Mouse (Mus musculus) heart, postnatal 0 days (tissue): ENCODE measurements at regions not wholly inside any gene's neighbourhood (a gene's known extent, or its start where the extent isn't known, plus 50 kb on each side); places are given as distances from the start of the nearest gene placed in this dataset.

Experiments used
- ATAC-seq: fragments of 200-750 bp; cut with Nextera tagmentation; 2 replicates; pipeline ENCODE4 v1.8.0; 2017; ENCODE audit warnings: low read depth, moderate number of reproducible peaks, moderate library complexity; ENCODE audit not compliant: insufficient read depth
- DNase-seq: peaks from one replicate; pipeline ENCODE4 v3.0.0-alpha.2; 2016; ENCODE audit warnings: low spot score
- H3K27ac ChIP-seq: fragments of 300-500 bp; sonication (generic); 2 replicates; pipeline ENCODE4 v1.5.1; 2014; ENCODE audit warnings: low read depth, mild to moderate bottlenecking
- H3K27me3 ChIP-seq: fragments of 300-500 bp; sonication (generic); 2 replicates; pipeline ENCODE4 v1.6.1; 2014; ENCODE audit warnings: low read length, mixed read lengths; ENCODE audit not compliant: control insufficient read depth, insufficient read depth
- H3K36me3 ChIP-seq: fragments of 300-500 bp; sonication (generic); replicated peaks from 2 replicates; pipeline ENCODE4 v1.6.1; 2014; ENCODE audit warnings: low read length, mixed read lengths; ENCODE audit not compliant: control insufficient read depth, insufficient read depth
- H3K4me1 ChIP-seq: fragments of 300-500 bp; sonication (generic); 2 replicates; pipeline ENCODE4 v1.6.1; 2014; ENCODE audit warnings: antibody characterized with exemption; ENCODE audit not compliant: control insufficient read depth, insufficient read depth
- H3K4me2 ChIP-seq: fragments of 300-500 bp; sonication (generic); 2 replicates; pipeline ENCODE4 v1.6.1; 2014; ENCODE audit warnings: low read depth, mild to moderate bottlenecking, low read length, moderate library complexity
- H3K4me3 ChIP-seq: fragments of 300-500 bp; sonication (generic); 2 replicates; pipeline ENCODE4 v1.5.1; 2014; ENCODE audit warnings: low read depth, low read length
- H3K9ac ChIP-seq: fragments of 300-500 bp; sonication (generic); replicated peaks from 2 replicates; pipeline ENCODE4 v1.6.1; 2014; ENCODE audit warnings: low read depth, low read length, mixed read lengths
- H3K9me3 ChIP-seq: fragments of 300-500 bp; sonication (generic); replicated peaks from 2 replicates; pipeline ENCODE4 v1.6.1; 2016; ENCODE audit warnings: low read length; ENCODE audit not compliant: control insufficient read depth
- CTCF ChIP-seq: IDR thresholded peaks from 2 replicates; pipeline ENCODE4 v1.5.1; 2016; ENCODE audit warnings: antibody characterized with exemption, control low read depth, low read depth
- EP300 ChIP-seq: IDR thresholded peaks from 2 replicates; pipeline ENCODE4 v1.6.1; 2016; ENCODE audit warnings: antibody characterized with exemption, low read depth
- WGBS: fragments of 180-500 bp; shearing (Covaris S2); extraction: QIAGEN DNeasy Blood & Tissue Kit; methylation state at CpG from one replicate; pipeline ENCODE4 v1.1.7; 2014; 5-methylcytosine and 5-hydroxymethylcytosine counted together

GRCm38 (mm10) chr17:27314821-27315392, 110.6 kb upstream of the Lemd2 start:
- ATAC-seq (no peak), DNase-seq (no peak)
- Histone ChIP-seq H3K9ac (no peak overlapping the region), H3K4me2 (no peak overlapping the region), H3K9me3 (no peaks in the 10 kb centered on the region), H3K4me1 (peaks cover 16% of the 10 kb centered on the region; the same call in 1 of the 2 replicates), H3K4me3 (no peak overlapping the region), H3K27me3 (peaks cover 8% of the 10 kb centered on the region; the same call in 1 of the 2 replicates), H3K27ac (no peak overlapping the region), H3K36me3 (no peaks in the 10 kb centered on the region)
- WGBS: 56% methylated on average over 7 of the region's 7 CpGs
- TF ChIP-seq EP300: no peak
- no peak for TF ChIP-seq CTCF

DNA sequence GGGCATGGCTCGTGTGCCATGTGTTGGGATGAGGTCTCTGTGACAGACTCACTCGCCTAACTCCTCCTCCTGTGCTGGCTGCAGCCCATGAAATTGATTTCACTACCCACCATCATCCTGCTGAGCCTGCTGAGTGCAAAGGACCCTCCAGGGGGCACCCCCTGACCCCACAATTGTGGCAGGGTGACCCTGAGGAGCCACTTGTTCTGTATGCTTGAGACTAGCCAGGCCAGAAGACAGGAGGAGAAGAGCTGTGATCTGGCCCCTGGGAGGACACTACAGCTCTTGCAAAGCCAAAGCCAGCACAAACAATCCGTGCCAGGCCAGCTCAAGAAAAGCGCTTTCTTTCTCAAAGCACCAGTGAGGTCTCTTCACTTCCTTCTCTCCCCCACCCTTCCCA, 104.7 kb upstream of the Lemd2 start:
- H3K4me3 ChIP-seq: no peak overlapping the region
- no peak for ATAC-seq
- WGBS: 44% methylated on average over 4 of the region's 4 CpGs
- H3K9ac ChIP-seq: no peak overlapping the region
- DNase-seq: no peak
- TF ChIP-seq CTCF (no peak), EP300 (no peak)
- H3K4me1 ChIP-seq: no peaks in the 10 kb centered on the region
- no peaks in the 10 kb centered on the region for H3K27me3 ChIP-seq
- no peaks in the 10 kb centered on the region for H3K9me3 ChIP-seq
- H3K4me2 ChIP-seq: no peak overlapping the region
- no peaks in the 10 kb centered on the region for H3K36me3 ChIP-seq
- H3K27ac ChIP-seq: no peak overlapping the region

DNA sequence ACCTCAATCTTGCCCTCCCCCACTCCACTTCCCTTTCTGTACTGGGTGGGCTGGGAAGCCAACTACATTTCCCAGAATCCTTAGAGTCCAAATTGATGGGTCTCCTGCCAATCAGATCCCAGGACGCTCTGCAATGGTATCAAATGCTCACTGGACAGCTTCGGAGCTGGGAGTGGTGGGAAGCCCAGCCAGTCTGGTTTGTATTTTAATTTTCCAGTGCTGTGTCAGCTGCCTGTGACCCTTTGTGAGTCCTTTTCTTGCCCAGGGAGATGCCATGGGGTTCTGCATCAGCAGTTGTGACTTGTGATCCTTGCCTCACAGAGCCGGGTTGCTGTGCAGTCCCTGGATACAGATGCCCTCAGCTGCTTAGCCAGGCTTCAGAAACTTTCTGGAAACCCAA, 100.6 kb upstream of the Lemd2 start:
- Histone ChIP-seq H3K27me3 (0 out of 2 replicates have a peak, but pooled peaks cover 3% of the 10 kb centered on the region), H3K4me1 (no peaks in the 10 kb centered on the region)
- ATAC-seq: no peak

GRCm38 (mm10) chr17:27303633-27304479, 99.6 kb upstream of the Lemd2 start:
- Histone ChIP-seq H3K4me3 (no peak overlapping the region), H3K9ac (no peak overlapping the region), H3K9me3 (no peaks in the 10 kb centered on the region), H3K4me1 (no peaks in the 10 kb centered on the region), H3K27me3 (0 out of 2 replicates have a peak, but pooled peaks cover 3% of the 10 kb centered on the region), H3K36me3 (no peaks in the 10 kb centered on the region), H3K4me2 (no peak overlapping the region), H3K27ac (no peak overlapping the region)
- WGBS: 70% methylated on average over 17 of the region's 17 CpGs
- TF ChIP-seq CTCF: no peak
- no peak for TF ChIP-seq EP300
- ATAC-seq (no peak), DNase-seq (no peak)

More for the DNA sequence above, 100.6 kb upstream of the Lemd2 start:
- H3K4me3 ChIP-seq: no peak overlapping the region
- H3K27ac ChIP-seq: no peak overlapping the region
- no peak overlapping the region for H3K9ac ChIP-seq
- no peak overlapping the region for H3K4me2 ChIP-seq
- H3K36me3 ChIP-seq: no peaks in the 10 kb centered on the region
- 58% methylated on average over 3 of the region's 3 CpGs for WGBS
- DNase-seq: no peak
- no peak for TF ChIP-seq CTCF
- TF ChIP-seq EP300: no peak
- no peaks in the 10 kb centered on the region for H3K9me3 ChIP-seq

DNA sequence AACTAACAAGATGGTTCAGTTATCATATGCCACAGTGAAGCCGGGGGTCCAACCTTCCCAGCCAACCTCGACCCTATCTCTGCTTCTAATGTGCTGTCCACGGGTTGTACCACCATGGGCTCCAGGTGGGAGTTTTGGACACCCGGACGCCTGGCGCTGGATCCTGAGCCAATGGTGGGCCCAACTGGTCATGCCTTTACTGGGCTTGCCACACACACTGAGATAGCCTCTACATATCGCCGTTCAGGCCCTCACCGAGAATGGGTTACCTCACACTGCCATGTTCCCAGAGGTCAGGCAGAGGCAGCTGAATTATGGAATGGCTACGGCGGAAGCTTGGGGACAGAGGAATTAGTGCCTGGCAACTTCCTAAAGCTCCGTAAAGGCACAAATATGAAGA, 98.8 kb upstream of the Lemd2 start:
- DNase-seq (no peak), ATAC-seq (no peak)
- Histone ChIP-seq H3K9me3 (no peaks in the 10 kb centered on the region), H3K27me3 (0 out of 2 replicates have a peak, but pooled peaks cover 3% of the 10 kb centered on the region), H3K27ac (no peak overlapping the region), H3K4me1 (0 out of 2 replicates have a peak, but pooled peaks cover 3% of the 10 kb centered on the region), H3K36me3 (no peaks in the 10 kb centered on the region), H3K9ac (no peak overlapping the region), H3K4me3 (no peak overlapping the region), H3K4me2 (no peak overlapping the region)
- 87% methylated on average over 12 of the region's 12 CpGs for WGBS
- no peak for TF ChIP-seq EP300
- TF ChIP-seq CTCF: no peak
